Mouse (Mus musculus) megakaryocyte progenitor cell, adult 5-6 weeks (primary cell): ENCODE results near the gene Fut11. TPM values are rescaled to one million over a fixed set of nuclear protein-coding genes. Genes with fewer than 3 reads are reported as not detected.

Source experiments
- ATAC-seq: replicated peaks from 2 replicates; pipeline ENCODE4 v1.8.0; 2016; ENCODE audit warnings: mild to moderate bottlenecking, moderate TSS enrichment, inconsistent platforms; ENCODE audit not compliant: poor library complexity
- total RNA-seq, 2 experiments: library from RNA; stranded (forward) in 1 of 2; stranded (reverse) in 1 of 2; fragments of 157-497, 149-512 nt in 1 of 2; fragments of 200-1000 nt in 1 of 2; gene quantifications; 2 replicates each; pipeline versions ENCODE4 v1.2.3 to v1.2.4; 2015 to 2017

Gene Fut11
- total RNA-seq, 2 experiments from 2014 or later: 5.3 to 15.3 TPM

DNA sequence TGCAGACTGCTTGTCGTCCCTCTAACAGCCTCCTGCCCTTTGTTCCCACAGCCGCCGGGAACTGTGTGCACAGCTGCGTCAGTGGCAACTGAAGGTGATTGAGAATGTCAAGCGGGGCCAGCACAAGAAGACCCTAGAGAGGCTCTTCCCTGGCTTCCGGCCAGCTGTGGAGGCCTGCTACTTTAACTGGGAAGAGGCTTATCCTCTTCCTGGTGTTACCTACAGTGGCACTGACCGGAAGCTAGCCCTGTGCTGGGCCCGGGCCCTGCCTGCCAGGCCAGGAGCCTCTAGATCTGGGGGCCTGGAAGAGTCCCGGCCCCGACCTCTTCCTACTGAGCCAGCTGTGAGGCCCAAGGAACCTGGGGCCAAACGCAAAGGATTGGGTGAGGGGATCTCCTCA lies 19.1 kb downstream of the Fut11 start:
- no peak for ATAC-seq

DNA sequence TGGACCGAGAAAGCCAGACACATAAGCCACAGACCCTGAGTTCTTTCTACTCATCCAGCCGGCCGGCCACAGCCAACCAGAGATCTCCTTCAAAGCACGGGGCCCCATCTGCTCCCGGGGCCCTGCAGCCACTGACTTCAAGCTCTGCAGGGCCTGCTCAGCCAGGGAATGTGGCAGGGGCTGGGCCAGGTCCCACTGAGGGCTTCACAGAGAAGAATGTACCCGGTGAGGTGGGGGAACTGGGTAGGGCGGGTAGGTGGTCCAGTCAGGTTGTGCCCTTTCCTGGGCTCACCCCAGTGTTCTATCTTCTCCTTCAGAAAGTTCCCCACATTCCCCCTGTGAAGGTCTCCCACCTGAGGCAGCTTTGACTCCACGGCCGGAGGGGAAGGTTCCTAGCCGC lies 23.7 kb downstream of the Fut11 start:
- ATAC-seq: no peak

DNA sequence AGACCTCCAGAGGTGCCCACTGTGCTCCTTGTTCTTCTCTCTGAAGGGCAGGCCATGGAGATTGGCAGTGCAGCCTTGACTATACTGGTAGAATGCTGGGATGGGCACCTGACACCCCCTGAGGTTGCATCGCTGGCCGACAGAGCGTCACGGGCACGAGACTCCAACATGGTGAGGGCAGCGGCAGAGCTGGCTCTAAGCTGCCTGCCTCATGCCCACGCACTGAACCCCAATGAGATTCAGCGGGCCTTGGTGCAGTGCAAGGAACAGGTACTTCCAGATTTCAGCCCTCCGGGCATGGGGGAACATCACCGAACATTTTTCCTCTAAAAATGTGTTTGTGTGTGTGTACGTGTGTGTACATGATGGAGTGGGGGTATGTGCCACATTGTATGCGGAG lies 25.0 kb downstream of the Fut11 start:
- no peak for ATAC-seq

DNA sequence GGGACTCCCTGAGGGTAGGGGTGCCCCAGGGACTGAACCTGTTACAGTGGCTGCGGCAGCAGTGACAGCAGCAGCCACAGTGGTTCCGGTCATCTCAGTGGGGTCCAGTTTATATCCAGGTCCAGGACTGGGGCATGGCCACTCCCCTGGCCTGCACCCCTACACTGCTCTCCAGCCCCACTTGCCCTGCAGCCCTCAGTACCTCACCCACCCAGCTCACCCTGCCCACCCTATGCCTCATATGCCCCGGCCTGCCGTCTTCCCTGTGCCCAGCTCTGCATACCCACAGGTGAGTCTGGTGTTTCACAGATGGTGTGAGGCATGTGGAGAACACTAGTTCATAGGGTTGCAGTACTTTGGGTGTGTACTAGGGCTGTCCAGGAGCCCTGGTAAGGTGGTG lies 26.6 kb downstream of the Fut11 start:
- ATAC-seq: no peak

DNA sequence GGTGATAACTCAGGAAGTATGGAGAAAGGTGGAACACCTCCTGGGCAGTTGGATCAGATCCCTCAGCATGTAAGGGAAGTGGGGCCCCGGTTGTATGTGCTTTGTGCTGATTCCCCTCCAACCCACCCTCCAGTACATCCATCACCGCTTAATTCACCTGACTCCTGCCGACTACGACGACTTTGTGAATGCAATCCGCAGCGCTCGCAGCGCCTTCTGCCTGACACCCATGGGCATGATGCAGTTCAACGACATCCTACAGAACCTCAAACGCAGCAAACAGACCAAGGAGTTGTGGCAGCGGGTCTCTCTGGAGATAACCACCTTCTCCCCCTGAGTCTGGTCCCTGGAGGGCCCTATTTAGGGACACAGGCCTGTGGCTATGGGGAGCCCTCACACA lies 28.2 kb downstream of the Fut11 start:
- ATAC-seq: no peak

DNA sequence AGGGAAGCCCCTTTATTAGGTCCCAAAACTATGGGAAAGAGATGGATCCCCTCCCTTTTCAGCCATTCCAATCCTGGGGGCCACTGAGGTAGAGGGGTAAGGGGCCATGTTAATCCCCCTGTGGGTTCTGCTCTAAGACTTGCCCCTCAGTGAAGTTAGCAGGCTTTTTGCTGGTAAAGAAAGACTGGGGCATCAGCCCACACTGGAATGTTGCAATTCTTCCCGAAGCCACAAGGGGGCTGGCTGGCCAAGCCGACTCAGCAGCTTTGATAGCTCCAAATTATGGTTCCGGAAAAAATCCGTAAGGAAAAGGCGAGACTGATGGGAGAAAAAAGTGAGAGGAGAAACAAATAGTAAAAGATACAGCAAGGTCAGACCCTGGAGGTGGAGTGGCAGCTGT lies 29.3 kb downstream of the Fut11 start:
- peak; percentile 71 for ATAC-seq

DNA sequence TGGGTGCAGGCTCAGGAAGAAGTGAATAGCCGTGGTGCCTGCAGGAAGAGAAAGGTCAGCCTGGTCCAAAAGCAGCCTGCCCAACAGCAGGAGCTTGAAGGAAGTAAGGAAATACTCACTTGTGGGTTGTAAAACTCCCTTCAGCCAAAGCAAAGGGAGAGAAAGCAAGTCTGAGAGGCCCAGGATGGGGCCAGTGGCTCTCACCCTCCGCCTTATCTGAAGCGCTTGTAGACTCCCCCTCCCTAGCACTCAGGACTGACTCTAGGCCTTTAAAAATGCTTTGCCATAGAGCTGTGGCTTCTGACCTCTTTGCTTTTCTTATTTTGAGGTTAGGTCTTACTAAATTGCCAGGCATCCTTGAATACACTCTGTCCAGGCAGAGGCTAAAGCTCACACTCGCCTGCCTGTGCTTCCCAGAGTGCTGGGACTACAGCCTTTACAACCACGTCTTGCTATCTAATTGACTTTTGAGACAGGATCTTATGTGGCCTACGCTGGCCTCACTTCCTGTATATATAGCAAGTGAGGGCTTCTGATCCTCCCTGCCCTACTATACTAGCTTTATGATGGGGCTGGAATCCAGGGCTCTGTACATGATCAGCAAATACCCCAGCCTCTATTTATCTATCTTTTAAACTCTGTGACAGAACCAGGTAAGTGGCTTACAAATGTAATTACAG lies 31.0 kb downstream of the Fut11 start:
- no peak for ATAC-seq

DNA sequence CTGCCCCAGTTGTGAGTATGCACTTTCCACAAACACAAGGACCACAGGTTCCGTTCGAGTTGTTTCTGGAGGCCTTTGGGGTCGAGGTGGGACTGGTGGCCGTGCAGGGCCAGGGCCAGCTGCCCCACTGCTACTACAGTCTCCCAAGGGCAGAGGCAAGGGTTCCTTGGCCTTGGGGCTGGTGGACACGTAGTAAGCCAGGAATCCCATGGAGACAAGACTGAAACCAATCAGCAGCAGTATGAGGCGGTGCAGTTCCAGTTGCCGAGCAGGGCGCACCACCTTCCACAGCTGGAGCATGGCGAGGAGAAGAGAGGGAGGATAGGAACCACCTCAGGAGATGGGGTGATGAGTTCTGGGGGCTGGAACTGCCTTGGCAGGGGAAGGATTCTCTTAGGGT lies 35.1 kb downstream of the Fut11 start:
- ATAC-seq: no peak

DNA sequence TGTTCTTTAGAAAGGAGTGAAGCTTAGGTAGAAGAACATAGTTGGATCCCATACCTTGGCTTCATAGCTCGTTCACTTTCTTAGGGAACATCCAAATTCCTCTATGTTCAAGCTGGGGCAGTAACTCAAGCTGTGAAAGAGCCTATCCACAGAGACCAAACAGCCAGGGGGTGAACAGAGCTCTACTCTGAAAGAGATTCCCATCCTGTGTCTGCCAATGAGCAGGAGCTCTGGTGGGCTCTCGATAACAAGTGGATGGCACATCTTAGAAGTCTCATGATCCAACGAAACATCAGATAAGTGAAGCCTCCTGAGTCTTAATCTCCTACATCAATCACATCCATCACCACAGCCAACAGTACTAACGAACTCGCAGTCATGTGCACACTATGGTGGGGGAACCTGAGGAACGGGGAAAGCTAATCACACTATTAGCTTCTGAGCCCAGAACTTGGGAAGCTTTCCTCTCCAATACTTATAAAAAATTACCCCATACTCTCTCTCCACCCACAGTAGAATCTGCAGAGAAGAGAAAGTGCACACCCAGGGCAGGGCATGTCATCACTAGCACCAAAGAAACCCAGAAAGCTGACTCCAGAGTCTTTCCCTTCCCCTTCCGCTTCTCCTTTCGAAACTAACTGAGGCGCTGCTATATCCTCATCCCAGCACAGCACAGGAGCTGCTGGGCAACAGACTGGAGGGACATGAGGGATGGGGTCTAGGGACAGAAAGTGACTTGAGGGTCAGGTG lies 36.3 kb downstream of the Fut11 start:
- ATAC-seq: no peak

DNA sequence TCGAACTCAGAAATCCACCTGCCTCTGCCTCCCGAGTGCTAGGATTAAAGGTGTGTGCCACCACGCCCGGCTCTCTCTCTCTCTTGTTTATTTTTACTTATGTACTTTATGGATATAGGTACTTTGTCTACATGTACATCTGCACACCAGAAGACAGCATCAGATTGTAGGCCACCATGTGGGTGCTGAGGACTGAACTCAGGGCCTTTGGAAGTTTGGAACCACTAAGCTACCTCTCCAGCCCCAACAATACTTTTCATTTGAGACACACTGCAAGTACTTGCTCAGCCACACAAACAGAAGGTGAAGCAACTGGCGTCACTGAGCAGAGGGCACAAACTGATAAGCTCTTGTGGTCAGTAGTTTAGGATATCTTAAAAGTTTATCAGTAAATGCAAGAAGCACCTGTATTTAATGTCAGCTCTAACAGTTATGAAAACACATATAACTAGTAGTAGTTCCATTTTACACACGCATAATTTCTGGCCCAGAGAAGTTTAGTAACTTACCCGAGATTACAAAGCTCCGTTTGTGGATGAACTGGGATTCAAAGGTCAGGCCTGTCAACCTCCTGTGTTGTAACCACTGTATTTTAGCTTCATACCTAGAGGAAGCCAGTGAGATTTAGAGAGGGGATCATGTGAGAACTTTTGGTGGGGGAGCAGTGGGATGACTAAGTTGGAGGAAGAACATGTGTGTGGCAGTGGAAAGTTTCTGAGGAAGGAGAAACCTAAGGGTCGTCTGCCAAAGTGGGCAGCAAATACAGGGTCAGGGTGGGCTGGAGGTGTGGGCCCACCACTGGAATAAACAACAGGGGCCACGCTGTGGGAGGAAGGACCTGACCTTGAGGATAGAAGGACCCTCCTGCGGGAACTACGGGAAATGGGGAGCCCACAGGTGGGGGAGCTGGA lies 38.5 kb downstream of the Fut11 start:
- ATAC-seq: peak; percentile 56

DNA sequence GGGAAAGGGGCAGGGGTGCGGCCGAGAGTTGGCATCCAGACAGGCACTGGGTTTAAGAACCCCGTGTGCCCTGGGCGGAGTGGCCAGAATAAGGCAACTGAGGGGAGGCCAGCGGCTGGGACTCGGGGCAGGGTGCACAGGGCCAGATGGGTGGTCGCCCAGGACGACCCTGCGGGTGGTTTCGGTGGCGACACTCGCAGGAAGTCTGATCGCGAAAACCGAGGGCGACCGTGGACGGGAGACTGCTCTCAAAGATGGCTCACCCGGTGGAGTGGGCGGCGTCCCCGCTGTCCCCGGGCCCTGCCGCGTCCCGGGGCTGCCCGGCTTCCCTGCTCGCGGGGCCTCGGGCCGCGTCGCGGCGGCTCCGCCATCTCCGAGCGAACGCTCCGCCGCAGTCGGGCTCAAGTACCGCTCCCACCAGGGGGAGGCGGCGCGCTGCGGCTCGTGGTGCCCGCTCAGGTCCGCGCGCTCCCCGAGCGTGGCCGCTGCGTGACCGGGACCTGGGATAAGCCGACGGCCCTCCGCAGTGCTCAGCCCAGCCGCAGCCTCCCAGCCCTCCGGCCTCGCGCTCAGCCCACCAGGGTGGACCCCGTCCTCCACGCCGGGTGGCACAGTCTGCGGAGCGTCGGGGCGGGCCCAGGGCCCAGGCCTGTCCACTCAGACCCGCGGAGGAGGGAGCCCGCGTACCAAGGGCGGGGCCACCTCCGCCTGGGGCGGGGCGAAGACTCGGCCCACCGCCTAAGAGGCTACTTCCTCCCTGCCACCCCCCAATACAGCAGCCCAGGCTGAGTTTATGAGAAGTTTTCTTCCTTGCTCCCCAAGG lies 39.4 kb downstream of the Fut11 start, which contains the start of gene Ndst2:
Ndst2 (minus strand) TSS at position 611 of the 823 bp plus-strand sequence.
- peak; percentile 82 for ATAC-seq

DNA sequence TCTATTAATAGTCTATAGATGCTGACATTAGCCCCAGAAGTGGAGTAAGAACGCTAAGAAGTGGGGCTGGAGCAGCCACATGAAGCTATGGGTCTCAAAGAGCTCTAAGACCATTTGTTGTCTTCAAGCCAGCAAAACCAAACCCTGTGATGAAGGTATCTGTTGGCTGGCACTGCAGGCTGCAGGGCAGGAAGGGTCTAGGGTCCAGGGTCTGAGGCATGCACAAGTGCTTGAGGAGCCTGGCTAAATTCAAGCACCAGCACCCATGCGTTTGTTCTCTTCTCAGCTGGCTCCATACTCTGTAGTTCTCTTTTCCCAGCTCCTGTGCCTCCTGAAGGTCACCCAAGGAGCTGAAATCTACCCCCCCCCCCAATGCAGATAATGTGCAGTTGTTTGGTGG lies 40.3 kb downstream of the Fut11 start:
- ATAC-seq: no peak

DNA sequence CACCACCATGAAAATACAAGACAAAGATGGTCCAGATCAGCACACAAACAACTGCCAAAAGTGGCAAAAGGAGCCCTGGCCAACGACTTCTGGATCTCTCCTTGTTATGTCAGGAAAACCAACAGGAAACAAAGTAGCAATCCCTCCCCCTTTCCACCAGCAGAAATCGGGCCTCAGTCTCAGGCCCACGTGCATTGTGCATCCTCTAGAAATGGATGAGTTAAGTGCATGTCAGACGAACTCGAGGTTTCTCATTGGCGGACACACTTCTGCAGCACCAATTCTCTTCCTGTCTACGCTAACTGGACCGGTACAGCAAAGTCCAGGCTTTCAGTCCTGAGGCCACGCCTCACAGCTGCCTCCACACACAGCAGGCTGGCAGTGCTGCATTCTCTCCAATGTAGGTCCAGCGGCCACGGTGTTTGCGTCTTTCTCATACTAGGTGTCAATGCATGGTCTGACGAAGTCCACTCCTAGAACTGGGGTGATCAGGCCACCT lies 41.2 kb downstream of the Fut11 start:
- ATAC-seq: no peak

DNA sequence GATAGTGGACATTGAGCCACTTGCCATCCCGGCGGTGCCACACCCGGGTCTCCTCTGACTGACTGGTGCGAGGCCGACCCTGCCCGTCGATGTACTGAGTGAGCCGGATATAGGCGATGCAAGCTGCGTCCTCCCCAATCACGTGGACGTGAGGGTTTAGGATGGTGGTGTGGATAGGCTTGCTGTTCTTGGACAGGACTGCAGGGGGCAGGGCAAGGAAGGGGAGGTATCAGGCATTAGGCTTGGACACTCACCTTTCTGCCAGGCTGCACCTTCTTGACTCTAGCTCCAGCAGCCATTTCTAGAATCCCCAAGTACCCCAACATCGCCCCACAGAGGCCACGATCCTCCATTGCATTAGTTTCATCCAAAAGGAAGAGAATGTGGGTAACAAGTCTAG lies 42.5 kb downstream of the Fut11 start:
- peak; percentile 59 for ATAC-seq

DNA sequence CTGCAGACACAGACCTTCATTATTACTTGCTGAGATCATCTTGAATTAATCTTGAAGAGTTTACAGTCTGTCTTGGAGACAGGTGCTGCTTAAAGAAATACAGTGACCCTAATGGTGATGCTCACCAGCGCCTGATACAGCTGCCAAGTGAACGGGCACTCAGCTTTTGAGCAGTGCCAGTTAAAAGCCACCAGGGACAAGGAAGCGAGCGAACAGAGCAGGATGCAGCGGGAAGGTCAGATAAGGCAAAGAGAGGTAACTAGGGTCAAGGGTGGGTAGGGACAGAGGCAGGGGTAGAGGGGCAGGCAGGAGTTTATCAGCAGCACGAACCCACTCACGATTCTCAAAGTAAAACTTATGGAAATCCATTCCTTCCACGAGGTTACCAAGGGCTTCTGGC lies 43.7 kb downstream of the Fut11 start:
- no peak for ATAC-seq

DNA sequence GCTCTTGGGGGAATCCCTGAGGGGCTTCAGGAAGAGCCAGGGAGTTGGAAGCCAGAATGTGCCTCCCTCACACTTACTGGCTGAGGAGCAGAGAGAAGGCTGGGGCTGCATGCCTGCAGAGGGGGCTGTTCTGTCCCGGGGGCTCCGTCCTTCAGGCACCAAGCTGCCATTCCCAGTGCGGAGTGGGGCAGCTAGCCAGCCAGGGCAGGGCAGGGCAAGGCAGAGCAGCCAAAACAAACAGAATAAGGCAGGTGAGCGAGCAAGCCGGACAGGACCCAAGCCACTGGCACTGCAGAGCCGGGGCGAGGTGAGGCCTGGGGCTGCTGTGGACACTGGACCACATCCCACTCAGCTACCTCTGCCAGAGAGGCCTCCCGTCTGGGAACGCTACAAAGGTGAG lies 46.5 kb downstream of the Fut11 start:
- no peak for ATAC-seq

DNA sequence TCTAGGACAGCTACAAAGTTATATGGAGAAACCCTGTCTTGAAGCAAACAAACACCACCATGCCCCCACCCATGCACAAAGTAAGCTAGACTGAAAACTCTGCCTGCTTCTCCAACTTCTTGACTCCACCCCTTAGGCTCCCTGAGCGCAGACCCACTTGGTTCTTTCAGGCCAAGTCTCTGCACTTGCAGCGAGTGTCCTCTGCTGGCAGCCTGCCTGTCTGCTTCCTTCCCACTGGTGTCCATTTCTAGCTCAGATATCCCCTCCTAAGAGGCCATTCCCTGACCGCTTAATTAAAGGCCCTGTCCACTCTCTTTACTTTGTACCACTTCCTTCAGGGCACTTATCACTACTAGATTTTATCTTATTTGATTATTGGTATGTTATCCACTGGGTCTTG lies 48.8 kb downstream of the Fut11 start:
- ATAC-seq: no peak

DNA sequence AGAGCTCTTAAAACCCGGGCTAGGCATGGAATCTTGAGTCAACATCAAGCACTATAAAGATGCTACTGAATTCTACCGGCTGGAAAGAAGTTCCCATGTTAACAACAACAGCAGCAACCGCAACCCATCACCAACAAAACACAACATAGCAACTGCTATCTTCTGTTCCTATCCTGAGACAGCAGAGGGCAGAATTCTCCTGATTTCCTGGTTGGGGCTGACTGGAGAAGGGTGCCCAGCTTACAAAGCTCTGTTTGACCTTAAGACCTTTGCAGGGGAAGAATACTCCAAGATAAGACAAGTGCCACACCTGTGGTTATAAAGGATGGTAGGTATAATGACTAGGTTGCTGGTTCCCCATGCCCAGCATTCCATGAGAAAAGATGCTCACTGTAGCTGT lies 52.2 kb downstream of the Fut11 start:
- no peak for ATAC-seq

DNA sequence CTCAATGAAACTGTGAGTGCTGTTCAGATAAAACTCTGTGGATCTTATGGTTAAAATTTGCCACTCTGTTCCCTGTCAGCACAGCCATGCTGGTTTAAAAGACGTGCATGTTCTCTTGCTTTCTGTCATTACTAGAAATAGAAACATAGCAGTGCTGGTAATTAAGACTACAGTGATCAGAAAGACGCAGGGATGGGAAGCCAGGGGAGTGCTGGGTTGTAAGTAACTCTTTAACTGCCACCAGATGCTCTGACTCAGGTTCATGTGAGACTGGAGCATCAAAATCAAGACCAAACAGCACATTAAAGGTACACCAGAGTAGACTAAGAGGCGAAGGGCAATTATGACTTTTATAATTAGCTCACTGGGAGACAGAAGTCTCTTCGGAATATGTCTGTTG lies 53.6 kb downstream of the Fut11 start:
- no peak for ATAC-seq

DNA sequence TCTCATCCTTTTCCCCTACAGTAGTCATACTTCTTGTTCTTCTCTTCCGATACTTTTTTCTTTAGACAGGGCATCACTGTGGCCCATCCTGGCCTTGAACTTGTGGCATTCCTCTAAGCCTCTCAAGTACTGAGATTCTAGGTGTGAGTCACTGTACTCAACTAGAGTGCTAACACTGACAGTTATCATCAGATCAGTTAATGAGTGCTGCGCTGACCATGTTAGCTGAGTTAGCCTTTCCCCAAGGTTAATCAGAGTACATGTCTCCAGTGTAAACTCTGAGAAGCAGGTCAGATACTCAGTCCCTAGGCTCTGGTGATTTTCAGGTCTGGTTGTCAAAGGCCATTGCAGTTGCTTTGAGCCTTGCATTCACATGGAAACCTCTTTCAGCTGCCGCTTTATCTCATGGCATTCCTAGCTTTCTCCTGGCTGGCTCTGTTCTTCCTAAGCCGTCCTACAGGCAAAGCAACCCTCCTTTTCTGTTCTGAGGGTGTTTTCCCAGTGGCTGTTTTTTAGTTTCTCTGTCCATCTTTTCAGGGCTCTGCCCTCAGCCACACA lies 54.8 kb downstream of the Fut11 start:
- ATAC-seq: no peak
